Mouse (Mus musculus): Measurements from ENCODE around the gene Gm8271.
"Not testable (repeated sequence)": the region's sequence is repeated elsewhere in the genome, so short reads cannot be mapped to it uniquely, and the experiment has no call there.

The Gm8271 gene

DNA sequence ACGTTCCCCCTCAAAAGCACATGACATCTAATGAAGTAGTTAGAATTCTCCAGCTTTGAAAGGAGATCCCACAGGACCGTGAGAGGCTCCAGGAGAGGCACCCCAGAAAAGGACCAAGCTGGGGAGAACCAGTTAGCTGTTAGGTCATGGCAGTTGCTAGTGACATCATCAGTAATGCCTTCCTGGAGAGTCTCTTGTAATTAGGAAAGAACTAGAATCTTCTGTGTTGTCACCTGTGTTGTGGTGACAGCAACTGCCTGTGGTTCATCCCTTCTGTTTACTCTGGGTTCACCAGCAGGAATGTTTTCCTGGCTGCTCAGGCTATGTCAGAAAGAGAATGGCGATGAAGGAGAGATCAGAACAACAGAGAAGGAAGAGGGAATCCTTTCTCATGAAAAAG lies at the start of gene Gm8271:
Gene Gm8271, plus strand, starts transcription at position 301 of the 400 bp plus-strand sequence.
- not testable (repeated sequence) for DNase-seq (ENCODE audit: low read depth, low spot score)

DNA sequence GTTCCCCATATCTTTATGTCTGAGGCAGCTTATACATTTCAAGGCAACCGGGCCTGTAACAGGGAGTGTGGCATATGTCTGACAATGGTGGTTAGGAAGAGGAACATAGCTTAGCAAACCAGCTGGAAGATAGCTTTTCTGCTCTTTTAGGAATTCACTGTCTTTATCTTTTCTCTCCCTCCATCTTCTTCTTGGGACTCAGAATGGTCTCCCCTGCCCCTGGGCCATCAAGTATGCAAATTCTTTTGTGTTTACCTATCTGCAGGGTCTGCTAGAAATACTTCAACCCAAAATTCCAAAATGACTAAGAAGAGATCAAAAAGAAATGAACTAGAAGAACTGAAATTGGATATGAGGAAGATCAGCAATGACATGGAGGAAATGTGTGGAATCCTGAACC lies 21.4 kb upstream of the Gm8271 start, which contains the start of gene Gm3317:
Gene Gm3317, plus strand, starts transcription at position 301 of the 400 bp plus-strand sequence.
- DNase-seq (ENCODE audit: low read depth, low spot score) = not testable (repeated sequence)

All from R1 (cell line).